Mouse (Mus musculus) hindbrain, embryonic 11.5 days (tissue): ENCODE results near the gene Lamc3. TPM values are rescaled to one million over a fixed set of nuclear protein-coding genes. Genes with fewer than 3 reads are reported as not detected.

Source experiments
- ATAC-seq: fragments of 200-750 bp; cut with Nextera tagmentation; 2 replicates; pipeline ENCODE4 v1.8.0; 2017; ENCODE audit warnings: mild to moderate bottlenecking, moderate TSS enrichment, moderate library complexity; ENCODE audit not compliant: low FRiP score
- DNase-seq: peaks from one replicate; pipeline ENCODE4 v3.0.0-alpha.2; 2015; ENCODE audit warnings: low spot score
- H3K27ac ChIP-seq: fragments of 300-500 bp; sonication (generic); 2 replicates; pipeline ENCODE4 v1.5.1; 2014; ENCODE audit warnings: mild to moderate bottlenecking, low read depth, low read length
- H3K27me3 ChIP-seq: fragments of 300-500 bp; sonication (generic); 2 replicates; pipeline ENCODE4 v1.6.1; 2014; ENCODE audit warnings: mild to moderate bottlenecking, low read length, moderate library complexity, mixed read lengths; ENCODE audit not compliant: control insufficient read depth, insufficient read depth
- H3K36me3 ChIP-seq: fragments of 300-500 bp; sonication (generic); 2 replicates; pipeline ENCODE4 v1.6.1; 2014; ENCODE audit warnings: mild to moderate bottlenecking, low read length, moderate library complexity, mixed read lengths; ENCODE audit not compliant: control insufficient read depth, insufficient read depth
- H3K4me1 ChIP-seq: fragments of 300-500 bp; sonication (generic); replicated peaks from 2 replicates; pipeline ENCODE4 v1.6.1; 2014; ENCODE audit warnings: low read length, mixed read lengths; ENCODE audit not compliant: control insufficient read depth, insufficient read depth
- H3K4me2 ChIP-seq: fragments of 300-500 bp; sonication (generic); replicated peaks from 2 replicates; pipeline ENCODE4 v1.6.1; 2014; ENCODE audit warnings: mild to moderate bottlenecking, low read depth, low read length
- H3K4me3 ChIP-seq: fragments of 300-500 bp; sonication (generic); 2 replicates; pipeline ENCODE4 v1.5.1; 2014; ENCODE audit warnings: low read depth, low read length
- H3K9ac ChIP-seq: fragments of 300-500 bp; sonication (generic); 2 replicates; pipeline ENCODE4 v1.6.1; 2014; ENCODE audit warnings: low read depth, low read length
- H3K9me3 ChIP-seq: fragments of 300-500 bp; sonication (generic); 2 replicates; pipeline ENCODE4 v1.6.1; 2016; ENCODE audit warnings: low read length; ENCODE audit not compliant: control insufficient read depth
- WGBS: fragments of 180-500 bp; shearing (Covaris S2); extraction: QIAGEN DNeasy Blood & Tissue Kit; methylation state at CpG from one replicate; pipeline ENCODE4 v1.1.7; 2014; 5-methylcytosine and 5-hydroxymethylcytosine counted together
- polyA plus RNA-seq: library from polyadenylated mRNA; unstranded; fragments of >200 nt; fragmentation: Nextera tagmentation; extraction: Ambion mirVana; gene quantifications from 2 replicates; pipeline ENCODE4 v1.2.1, GENCODE M21; 2014

The Lamc3 gene
- 4.8 and 5.0 TPM in 2 replicates for polyA plus RNA-seq

- peak within 1 kb of the TSS; percentile 23; the same call in 1 of the 2 replicates for H3K4me2 ChIP-seq
- ATAC-seq, result no peak
- peak within 1 kb of the TSS; percentile 13; the same call in 1 of the 2 replicates for H3K4me3 ChIP-seq
- H3K9ac ChIP-seq, result no peak within 1 kb of the TSS
- no peaks in the 10 kb centered on the region for H3K9me3 ChIP-seq
- H3K27ac ChIP-seq, result no peak within 1 kb of the TSS
- no peaks in the 10 kb centered on the region for H3K36me3 ChIP-seq
- 0 out of 2 replicates have a peak, but pooled peaks cover 2% of the 10 kb centered on the region for H3K4me1 ChIP-seq
- peaks cover 27% of the 10 kb centered on the region for H3K27me3 ChIP-seq
- 9% methylated on average over 26 of the region's 26 CpGs for WGBS
- DNase-seq, result peak; percentile 54
Observed at GRCm38 (mm10) chr2:31887030-31887429, at the start of gene Lamc3. Gene Lamc3, plus strand, starts transcription at chr2:31887291.

GRCm38 (mm10) chr2:31838868-31839267 lies 48.2 kb upstream of the Lamc3 start:
- ATAC-seq (no peak), DNase-seq (no peak)
- H3K27me3 ChIP-seq, result peaks cover 4% of the 10 kb centered on the region
- no peaks in the 10 kb centered on the region for H3K36me3 ChIP-seq
- H3K4me2 ChIP-seq, result no peak overlapping the region
- no peaks in the 10 kb centered on the region for H3K9me3 ChIP-seq
- WGBS, result 48% methylated on average over 1 of the region's 1 CpGs
- H3K9ac ChIP-seq, result no peak overlapping the region
- H3K27ac ChIP-seq, result no peak overlapping the region
- H3K4me3 ChIP-seq, result no peak overlapping the region
- H3K4me1 ChIP-seq, result peaks cover 3% of the 10 kb centered on the region; the same call in 1 of the 2 replicates

DNA sequence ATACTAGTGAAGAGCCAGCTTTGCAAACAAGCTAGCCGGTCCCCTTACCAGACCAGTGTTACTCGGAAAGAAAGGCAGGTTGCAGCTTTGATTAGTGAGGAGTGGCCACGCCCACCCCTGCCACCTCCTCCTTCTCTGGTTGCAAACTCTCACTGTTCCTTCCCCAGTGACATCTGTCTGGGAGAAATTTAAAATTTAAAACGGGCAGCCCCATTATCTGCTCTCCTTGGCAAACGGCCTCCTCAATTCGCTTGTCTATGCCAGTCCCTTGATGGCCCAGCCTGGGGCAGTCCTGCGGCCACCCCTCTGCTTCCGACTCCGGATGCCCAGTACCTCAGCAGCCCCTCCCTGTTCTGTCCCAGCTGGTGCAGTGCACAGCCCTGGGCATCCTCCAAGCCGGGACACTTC lies 42.4 kb upstream of the Lamc3 start:
- ATAC-seq, result peak; percentile 74; the same call in 1 of the 2 replicates

GRCm38 (mm10) chr2:31845512-31845895 lies 41.6 kb upstream of the Lamc3 start:
- H3K27ac ChIP-seq, result no peak overlapping the region
- ATAC-seq, result no peak
- peak overlapping the region; percentile 56; the same call in 1 of the 2 replicates for H3K9ac ChIP-seq
- no peaks in the 10 kb centered on the region for H3K9me3 ChIP-seq
- peak overlapping the region; percentile 46 for H3K4me3 ChIP-seq
- peak overlapping the region; percentile 94 for H3K4me2 ChIP-seq
- H3K4me1 ChIP-seq, result peaks cover 15% of the 10 kb centered on the region
- DNase-seq, result no peak
- H3K36me3 ChIP-seq, result no peaks in the 10 kb centered on the region
- H3K27me3 ChIP-seq, result peaks cover 39% of the 10 kb centered on the region
- WGBS, result 1% methylated on average over 26 of the region's 26 CpGs

More for the DNA sequence above, 42.4 kb upstream of the Lamc3 start:
- Histone ChIP-seq H3K27ac (no peak overlapping the region), H3K27me3 (peaks cover 39% of the 10 kb centered on the region), H3K36me3 (no peaks in the 10 kb centered on the region), H3K9me3 (no peaks in the 10 kb centered on the region), H3K4me1 (peaks cover 13% of the 10 kb centered on the region), H3K4me2 (no peak overlapping the region), H3K4me3 (0 out of 2 replicates have a peak overlapping the region, but pooled peaks have one; percentile 6), H3K9ac (no peak overlapping the region)
- peak; percentile 41 for DNase-seq
- 2% methylated on average over 10 of the region's 10 CpGs for WGBS

DNA sequence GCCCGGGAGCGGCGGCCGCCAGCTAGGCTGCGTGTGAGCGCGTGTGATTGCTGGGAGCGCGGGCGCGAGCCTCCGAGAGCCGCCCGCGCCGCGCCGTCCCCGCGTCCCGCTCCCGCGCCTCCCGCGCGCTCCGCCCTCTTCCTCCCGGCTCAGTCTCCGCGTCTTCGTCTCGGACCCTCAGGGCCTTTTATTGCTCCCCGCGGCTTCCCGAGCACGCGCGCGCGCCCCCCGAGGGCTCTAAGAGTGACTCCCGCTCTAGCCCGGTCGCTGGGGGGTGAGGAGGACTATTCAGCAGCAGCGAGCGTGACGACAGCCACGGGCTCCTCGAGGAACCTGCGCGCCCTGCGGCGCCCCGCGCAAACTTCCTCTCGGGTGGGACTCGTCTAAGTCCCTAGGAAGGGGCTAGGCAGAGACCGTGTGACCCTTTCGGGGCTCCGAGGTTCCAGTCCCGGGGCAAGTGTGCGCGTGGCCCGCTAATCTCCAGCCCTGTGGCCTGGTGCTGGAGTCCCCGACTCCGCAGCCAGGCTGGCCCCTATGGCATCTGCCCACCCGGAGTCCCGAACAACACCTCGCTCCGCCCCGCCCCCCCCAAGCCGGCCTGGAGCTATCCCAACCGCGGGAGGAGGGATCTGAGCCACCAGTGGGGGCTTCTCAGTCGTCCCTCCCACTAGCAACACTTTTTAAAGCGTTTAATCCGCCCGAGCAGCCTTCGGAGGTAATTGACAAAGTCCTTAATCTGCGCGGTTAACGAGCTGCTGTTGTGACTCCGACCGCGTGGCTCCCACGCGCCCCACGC lies 41.0 kb upstream of the Lamc3 start, which contains the start of gene Fibcd1:
TSS of gene Fibcd1 (minus strand) at position 110 of the 796 bp plus-strand sequence.
- peak within 1 kb of the TSS; percentile 46 for H3K4me3 ChIP-seq
- no peaks in the 10 kb centered on the region for H3K36me3 ChIP-seq
- peak; percentile 56 for DNase-seq
- H3K27me3 ChIP-seq, result peaks cover 39% of the 10 kb centered on the region
- no peak within 1 kb of the TSS for H3K27ac ChIP-seq
- peak within 1 kb of the TSS; percentile 56 for H3K9ac ChIP-seq
- peaks cover 15% of the 10 kb centered on the region for H3K4me1 ChIP-seq
- peak within 1 kb of the TSS; percentile 94 for H3K4me2 ChIP-seq
- WGBS, result under 1% methylated on average over 69 of the region's 88 CpGs
- ATAC-seq, result no peak; the same call in 1 of the 2 replicates
- no peaks in the 10 kb centered on the region for H3K9me3 ChIP-seq

DNA sequence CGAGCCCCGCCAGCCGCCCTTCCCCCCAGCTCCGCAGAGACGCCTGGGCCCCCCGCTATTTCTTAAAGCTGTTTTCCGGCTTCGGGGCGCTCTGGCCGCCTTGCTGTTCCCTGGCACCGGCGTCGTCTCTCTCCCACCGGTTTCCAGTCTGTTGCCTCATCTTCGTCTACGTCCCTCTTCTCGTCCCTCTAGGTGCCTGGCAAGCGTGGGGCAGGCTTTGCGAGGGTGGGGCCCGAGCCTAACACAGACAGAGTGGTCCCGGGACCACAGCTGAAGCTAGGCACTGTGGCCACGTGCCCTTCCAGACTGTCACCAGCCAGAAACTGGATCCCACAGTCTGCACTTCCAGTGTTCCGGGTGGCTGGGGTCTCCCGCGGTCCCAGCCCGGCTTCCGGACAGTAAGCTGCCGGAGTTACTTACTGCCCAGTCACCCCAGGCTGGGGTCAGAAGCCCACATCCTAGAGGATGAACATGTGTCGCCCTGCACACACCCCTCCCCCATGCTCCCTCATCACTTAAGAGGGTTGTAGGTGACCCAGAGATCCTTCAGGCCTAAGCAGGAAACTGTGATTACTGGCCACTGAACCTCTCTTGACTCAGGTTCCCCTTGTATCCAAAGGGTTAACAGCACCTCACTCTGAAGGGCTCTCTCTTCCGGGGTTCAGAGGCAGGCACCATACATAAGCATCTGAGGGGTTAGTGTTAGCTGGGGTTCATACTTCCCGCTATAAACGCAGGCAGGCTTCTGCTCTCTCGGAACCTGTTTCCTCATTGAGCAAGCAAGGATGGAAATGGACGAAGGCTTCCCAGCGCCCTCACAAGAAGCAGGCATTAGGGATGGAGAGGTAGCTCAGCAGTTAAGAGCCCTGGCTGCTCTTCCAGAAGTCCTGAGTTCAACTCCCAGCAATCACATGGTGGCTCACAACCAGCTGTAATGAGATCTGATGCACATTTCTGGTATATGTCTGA lies 40.1 kb upstream of the Lamc3 start:
- Histone ChIP-seq H3K27me3 (peaks cover 39% of the 10 kb centered on the region), H3K4me2 (peak overlapping the region; percentile 94), H3K4me1 (peaks cover 15% of the 10 kb centered on the region), H3K4me3 (peak overlapping the region; percentile 46), H3K9me3 (no peaks in the 10 kb centered on the region), H3K36me3 (no peaks in the 10 kb centered on the region), H3K27ac (no peak overlapping the region), H3K9ac (peak overlapping the region; percentile 56; the same call in 1 of the 2 replicates)
- DNase-seq, result peak; percentile 55
- no peak for ATAC-seq
- WGBS, result 4% methylated on average over 35 of the region's 35 CpGs

DNA sequence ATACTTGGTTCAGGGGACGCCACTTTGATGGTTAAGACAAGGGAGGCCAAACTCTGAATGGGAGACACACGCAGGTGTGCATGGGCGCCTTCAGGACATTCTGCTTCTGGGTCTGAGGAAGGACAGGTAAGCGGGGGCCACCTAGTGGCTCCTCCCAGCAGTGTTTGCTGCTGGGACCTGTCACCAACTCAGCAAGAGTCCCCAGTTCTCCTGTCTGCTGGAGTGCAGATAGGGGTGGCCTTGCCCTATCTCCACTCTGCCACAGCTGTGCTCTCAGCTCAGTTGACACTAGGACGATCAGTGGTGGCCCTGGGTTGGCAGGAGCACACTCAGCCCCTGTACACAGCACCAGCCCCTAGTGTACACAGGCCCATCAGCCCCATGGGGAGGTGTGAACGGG lies 39.2 kb upstream of the Lamc3 start:
- Histone ChIP-seq H3K9ac (no peak overlapping the region), H3K4me2 (no peak overlapping the region), H3K27ac (no peak overlapping the region), H3K36me3 (no peaks in the 10 kb centered on the region), H3K27me3 (peaks cover 39% of the 10 kb centered on the region), H3K4me3 (no peak overlapping the region), H3K9me3 (no peaks in the 10 kb centered on the region), H3K4me1 (peaks cover 15% of the 10 kb centered on the region)
- peak; percentile 40 for DNase-seq
- ATAC-seq, result no peak
- WGBS, result 17% methylated on average over 6 of the region's 6 CpGs

DNA sequence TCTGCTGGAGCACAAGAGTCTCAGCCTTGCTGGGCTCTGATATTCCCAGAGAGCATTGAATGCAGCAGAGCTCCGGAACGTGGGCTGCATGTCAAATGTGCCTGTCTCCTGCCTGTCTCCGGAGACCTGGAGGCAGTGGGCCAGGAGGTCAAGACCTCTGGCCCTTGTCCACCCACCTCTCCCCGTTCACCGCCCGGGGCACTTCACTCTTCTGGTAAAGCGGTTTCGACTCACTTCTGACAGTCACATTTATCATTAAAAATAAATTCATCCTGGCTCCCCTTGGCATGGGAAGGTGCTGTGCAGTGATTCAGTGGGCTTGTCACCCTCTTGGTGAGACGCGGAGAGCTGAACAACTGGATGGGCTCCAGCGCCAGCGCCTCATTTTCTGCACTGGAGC lies 37.0 kb upstream of the Lamc3 start:
- H3K4me3 ChIP-seq, result no peak overlapping the region
- peaks cover 15% of the 10 kb centered on the region for H3K4me1 ChIP-seq
- H3K4me2 ChIP-seq, result no peak overlapping the region
- DNase-seq, result peak; percentile 56
- no peaks in the 10 kb centered on the region for H3K36me3 ChIP-seq
- peaks cover 29% of the 10 kb centered on the region for H3K27me3 ChIP-seq
- no peaks in the 10 kb centered on the region for H3K9me3 ChIP-seq
- 33% methylated on average over 12 of the region's 12 CpGs for WGBS
- no peak for ATAC-seq
- H3K27ac ChIP-seq, result no peak overlapping the region
- H3K9ac ChIP-seq, result no peak overlapping the region
